Mouse (Mus musculus): ENCODE data around the gene Lclat1. TPM values are rescaled to one million over a fixed set of nuclear protein-coding genes. Genes with fewer than 3 reads are reported as not detected.
A peak's percentile ranks its signal among the peaks of the same experiment; 100 is the strongest.
"Not testable (repeated sequence)": the region's sequence is repeated elsewhere in the genome, so short reads cannot be mapped to it uniquely, and the experiment has no call there.

Lclat1 gene
- polyA plus RNA-seq, 1 experiment from 2014 or later, result 29.2 TPM

DNA sequence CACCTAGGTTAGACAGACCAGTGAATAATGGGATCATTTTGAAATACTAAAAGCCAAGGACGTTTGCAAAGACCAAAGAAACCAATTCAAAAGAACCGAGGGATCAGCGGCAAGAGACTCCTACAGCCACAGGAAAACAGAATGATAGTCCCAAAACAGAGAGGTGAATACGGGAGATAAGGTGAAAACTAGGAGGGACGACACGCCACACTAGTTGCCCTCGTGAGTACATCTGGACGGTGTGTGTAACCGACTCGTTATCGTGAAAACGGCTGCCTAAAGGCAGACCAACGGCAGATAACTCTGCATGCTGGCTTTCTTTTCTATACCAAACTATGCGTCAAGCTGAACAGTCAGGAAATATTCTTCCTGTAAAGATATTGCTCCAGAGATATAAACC lies 140.0 kb downstream of the Lclat1 start:
- no peak for ATAC-seq (replicated peaks; ENCODE audit: low FRiP score, low TSS enrichment, low read depth)
- no peak overlapping the region for H3K27ac ChIP-seq (ENCODE audit: low read depth)
- no peak for DNase-seq (ENCODE audit: low spot score)
- no peak overlapping the region for H3K4me3 ChIP-seq (ENCODE audit: low read depth, low read length)
- no peak overlapping the region for H3K9ac ChIP-seq (ENCODE audit: low read length)
- H3K4me2 ChIP-seq (ENCODE audit: low read length), result no peak overlapping the region
- 91% methylated on average over 14 of the region's 14 CpGs for WGBS
- no peaks in the 10 kb centered on the region for H3K36me3 ChIP-seq (ENCODE audit: control insufficient read depth, insufficient read depth, low read length)
- H3K27me3 ChIP-seq (replicated peaks; ENCODE audit: control insufficient read depth, insufficient read depth, low read length), result no peaks in the 10 kb centered on the region
- H3K9me3 ChIP-seq (ENCODE audit: control insufficient read depth, low read length), result no peaks in the 10 kb centered on the region
- H3K4me1 ChIP-seq (replicated peaks; ENCODE audit: control insufficient read depth, insufficient read depth, low read length), result peaks cover 12% of the 10 kb centered on the region

- H3K36me3 ChIP-seq (ENCODE audit: control insufficient read depth, insufficient read depth, low read length), result no peaks in the 10 kb centered on the region
- no peak overlapping the region for H3K4me3 ChIP-seq (ENCODE audit: low read depth, low read length)
- no peak overlapping the region for H3K27ac ChIP-seq (ENCODE audit: low read depth)
- ATAC-seq (replicated peaks; ENCODE audit: low FRiP score, low TSS enrichment, low read depth), result no peak
- H3K4me2 ChIP-seq (ENCODE audit: low read length), result no peak overlapping the region
- H3K9ac ChIP-seq (ENCODE audit: low read length), result no peak overlapping the region
- H3K9me3 ChIP-seq (ENCODE audit: control insufficient read depth, low read length), result no peaks in the 10 kb centered on the region
- H3K27me3 ChIP-seq (replicated peaks; ENCODE audit: control insufficient read depth, insufficient read depth, low read length), result no peaks in the 10 kb centered on the region
- DNase-seq (ENCODE audit: low spot score), result no peak
- 91% methylated on average over 3 of the region's 3 CpGs for WGBS
- peaks cover 12% of the 10 kb centered on the region for H3K4me1 ChIP-seq (replicated peaks; ENCODE audit: control insufficient read depth, insufficient read depth, low read length)
These were observed 142.8 kb downstream of the Lclat1 start for GRCm38 (mm10) chr17:73250488-73251141.

GRCm38 (mm10) chr17:73251142-73251502 lies 143.3 kb downstream of the Lclat1 start:
- 63% methylated on average over 8 of the region's 8 CpGs for WGBS
- no peaks in the 10 kb centered on the region for H3K36me3 ChIP-seq (ENCODE audit: control insufficient read depth, insufficient read depth, low read length)
- H3K4me3 ChIP-seq (ENCODE audit: low read depth, low read length), result no peak overlapping the region
- H3K4me2 ChIP-seq (ENCODE audit: low read length), result no peak overlapping the region
- DNase-seq (ENCODE audit: low spot score), result no peak
- H3K27ac ChIP-seq (ENCODE audit: low read depth), result no peak overlapping the region
- H3K9me3 ChIP-seq (ENCODE audit: control insufficient read depth, low read length), result no peaks in the 10 kb centered on the region
- H3K4me1 ChIP-seq (replicated peaks; ENCODE audit: control insufficient read depth, insufficient read depth, low read length), result peaks cover 12% of the 10 kb centered on the region
- no peaks in the 10 kb centered on the region for H3K27me3 ChIP-seq (replicated peaks; ENCODE audit: control insufficient read depth, insufficient read depth, low read length)
- ATAC-seq (replicated peaks; ENCODE audit: low FRiP score, low TSS enrichment, low read depth), result no peak
- no peak overlapping the region for H3K9ac ChIP-seq (ENCODE audit: low read length)

DNA sequence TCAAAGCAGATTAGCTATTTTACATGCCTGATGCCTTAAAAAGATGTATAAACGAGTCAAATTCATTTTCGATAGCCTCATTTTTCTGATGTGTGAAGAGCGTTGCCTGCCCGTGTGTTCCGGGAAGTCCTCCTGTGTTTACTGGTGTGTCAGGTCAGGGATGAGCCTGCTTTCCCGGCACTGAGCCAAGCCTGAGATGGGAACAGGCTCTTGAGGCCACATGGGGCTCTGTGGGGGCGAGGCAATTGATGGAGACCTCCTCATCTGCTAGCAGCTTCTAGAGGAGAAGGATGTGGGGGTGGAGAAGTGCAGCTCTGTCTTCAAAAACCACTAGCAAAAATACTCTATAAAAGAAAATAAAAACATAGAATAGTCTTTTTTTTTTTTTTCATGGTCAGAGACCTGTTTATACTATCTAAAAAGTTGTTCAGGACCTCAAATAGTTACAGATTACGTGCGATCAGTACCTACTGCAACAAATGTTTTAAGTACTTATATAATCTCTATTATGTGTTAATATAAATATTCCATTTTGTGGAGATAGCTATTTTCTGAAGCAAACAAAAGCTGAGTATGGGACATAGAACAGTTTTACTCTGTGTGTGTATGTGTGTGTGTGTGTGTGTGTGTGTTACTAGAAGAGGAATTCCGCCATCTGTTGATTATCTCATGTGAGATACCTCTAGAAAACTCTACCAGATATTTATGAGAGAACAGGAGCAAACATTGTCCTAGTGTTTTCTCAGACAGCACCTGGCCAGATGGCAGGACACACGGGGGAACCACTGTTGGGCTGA lies 144.2 kb downstream of the Lclat1 start:
- no peak for ATAC-seq (replicated peaks; ENCODE audit: low FRiP score, low TSS enrichment, low read depth)
- H3K4me3 ChIP-seq (ENCODE audit: low read depth, low read length), result no peak overlapping the region
- H3K27me3 ChIP-seq (replicated peaks; ENCODE audit: control insufficient read depth, insufficient read depth, low read length), result no peaks in the 10 kb centered on the region
- peaks cover 12% of the 10 kb centered on the region for H3K4me1 ChIP-seq (replicated peaks; ENCODE audit: control insufficient read depth, insufficient read depth, low read length)
- H3K9ac ChIP-seq (ENCODE audit: low read length), result no peak overlapping the region
- H3K4me2 ChIP-seq (ENCODE audit: low read length), result no peak overlapping the region
- H3K36me3 ChIP-seq (ENCODE audit: control insufficient read depth, insufficient read depth, low read length), result no peaks in the 10 kb centered on the region
- H3K9me3 ChIP-seq (ENCODE audit: control insufficient read depth, low read length), result no peaks in the 10 kb centered on the region
- no peak for DNase-seq (ENCODE audit: low spot score)
- no peak overlapping the region for H3K27ac ChIP-seq (ENCODE audit: low read depth)
- WGBS, result 47% methylated on average over 11 of the region's 11 CpGs

GRCm38 (mm10) chr17:73253291-73253969 lies 145.6 kb downstream of the Lclat1 start:
- H3K9ac ChIP-seq (ENCODE audit: low read length), result no peak overlapping the region
- no peak for ATAC-seq (replicated peaks; ENCODE audit: low FRiP score, low TSS enrichment, low read depth)
- DNase-seq (ENCODE audit: low spot score), result no peak
- H3K4me2 ChIP-seq (ENCODE audit: low read length), result no peak overlapping the region
- no peaks in the 10 kb centered on the region for H3K9me3 ChIP-seq (ENCODE audit: control insufficient read depth, low read length)
- 81% methylated on average over 10 of the region's 10 CpGs for WGBS
- H3K27me3 ChIP-seq (replicated peaks; ENCODE audit: control insufficient read depth, insufficient read depth, low read length), result no peaks in the 10 kb centered on the region
- no peak overlapping the region for H3K4me3 ChIP-seq (ENCODE audit: low read depth, low read length)
- no peaks in the 10 kb centered on the region for H3K36me3 ChIP-seq (ENCODE audit: control insufficient read depth, insufficient read depth, low read length)
- peaks cover 12% of the 10 kb centered on the region for H3K4me1 ChIP-seq (replicated peaks; ENCODE audit: control insufficient read depth, insufficient read depth, low read length)
- H3K27ac ChIP-seq (ENCODE audit: low read depth), result no peak overlapping the region

DNA sequence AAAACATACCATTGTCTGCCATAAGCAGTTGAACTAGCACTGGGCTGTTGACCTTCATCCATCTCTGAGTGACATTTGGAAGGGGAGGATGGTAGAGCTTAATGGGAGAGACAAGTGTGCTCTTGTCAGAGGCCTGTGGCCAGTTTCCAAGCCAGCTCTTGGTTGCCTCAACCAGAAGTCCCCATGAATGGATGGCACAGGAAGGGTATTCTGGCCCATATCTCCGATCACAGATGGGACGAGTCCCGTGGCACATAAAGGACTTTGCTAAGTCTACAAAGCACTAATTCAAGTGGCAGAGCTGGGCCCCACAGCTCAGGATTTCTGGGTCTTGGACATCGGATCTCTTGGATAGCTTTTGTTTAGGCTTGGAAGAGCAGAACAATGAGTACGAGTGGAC lies 148.0 kb downstream of the Lclat1 start:
- Histone ChIP-seq H3K9ac (ENCODE audit: low read length) (no peak overlapping the region), H3K9me3 (ENCODE audit: control insufficient read depth, low read length) (no peaks in the 10 kb centered on the region), H3K4me1 (replicated peaks; ENCODE audit: control insufficient read depth, insufficient read depth, low read length) (peaks cover 12% of the 10 kb centered on the region), H3K36me3 (ENCODE audit: control insufficient read depth, insufficient read depth, low read length) (no peaks in the 10 kb centered on the region), H3K4me3 (ENCODE audit: low read depth, low read length) (no peak overlapping the region), H3K4me2 (ENCODE audit: low read length) (no peak overlapping the region), H3K27me3 (replicated peaks; ENCODE audit: control insufficient read depth, insufficient read depth, low read length) (no peaks in the 10 kb centered on the region), H3K27ac (ENCODE audit: low read depth) (no peak overlapping the region)
- ATAC-seq (replicated peaks; ENCODE audit: low FRiP score, low TSS enrichment, low read depth), result no peak
- 92% methylated on average over 5 of the region's 5 CpGs for WGBS
- no peak for DNase-seq (ENCODE audit: low spot score)

- H3K9ac ChIP-seq (ENCODE audit: low read length), result 0 out of 2 replicates have a peak overlapping the region, but pooled peaks have one; percentile 10
- DNase-seq (ENCODE audit: low spot score), result peak; percentile 59
- WGBS, result 17% methylated on average over 12 of the region's 12 CpGs
- H3K27ac ChIP-seq (ENCODE audit: low read depth), result no peak overlapping the region
- peak overlapping the region; percentile 14; the same call in 1 of the 2 replicates for H3K4me2 ChIP-seq (ENCODE audit: low read length)
- no peaks in the 10 kb centered on the region for H3K4me1 ChIP-seq (replicated peaks; ENCODE audit: control insufficient read depth, insufficient read depth, low read length)
- no peak overlapping the region for H3K4me3 ChIP-seq (ENCODE audit: low read depth, low read length)
- no peaks in the 10 kb centered on the region for H3K27me3 ChIP-seq (replicated peaks; ENCODE audit: control insufficient read depth, insufficient read depth, low read length)
- H3K36me3 ChIP-seq (ENCODE audit: control insufficient read depth, insufficient read depth, low read length), result no peaks in the 10 kb centered on the region
- peak; percentile 67 for ATAC-seq (replicated peaks; ENCODE audit: low FRiP score, low TSS enrichment, low read depth)
- H3K9me3 ChIP-seq (ENCODE audit: control insufficient read depth, low read length), result no peaks in the 10 kb centered on the region
These were observed 150.8 kb downstream of the Lclat1 start for GRCm38 (mm10) chr17:73258620-73259019.

GRCm38 (mm10) chr17:73259258-73259657 lies 151.5 kb downstream of the Lclat1 start:
- H3K4me1 ChIP-seq (replicated peaks; ENCODE audit: control insufficient read depth, insufficient read depth, low read length); ATAC-seq (replicated peaks; ENCODE audit: low FRiP score, low TSS enrichment, low read depth); H3K9ac ChIP-seq (ENCODE audit: low read length); H3K27me3 ChIP-seq (replicated peaks; ENCODE audit: control insufficient read depth, insufficient read depth, low read length); H3K36me3 ChIP-seq (ENCODE audit: control insufficient read depth, insufficient read depth, low read length); H3K4me3 ChIP-seq (ENCODE audit: low read depth, low read length); H3K4me2 ChIP-seq (ENCODE audit: low read length); DNase-seq (ENCODE audit: low spot score); H3K9me3 ChIP-seq (ENCODE audit: control insufficient read depth, low read length); H3K27ac ChIP-seq (ENCODE audit: low read depth): not testable (repeated sequence)
- 94% methylated on average over 5 of the region's 5 CpGs for WGBS

Measured in intestine, embryonic 14.5 days (tissue).